In genomic region chr1:144006542-144006941, GRCm38 (mm10) we compare ENCODE assay signal across 8 mouse cellular contexts. TPM values are rescaled to one million over a fixed set of nuclear protein-coding genes. Genes with fewer than 3 reads are reported as not detected.
DNase-seq lines count a peak whose midpoint lies in the region; ATAC-seq and TF ChIP-seq lines count a peak whose summit lies in the region.

No protein-coding gene starts in this region.

- peak overlapping the region; percentile 25 for H3K4me3 ChIP-seq in embryonic facial prominence, embryonic 15.5 days (replicated peaks)
- H3K4me3 ChIP-seq in heart, embryonic 11.5 days (ENCODE audit: low read depth, low read length), result peak overlapping the region; percentile 28
- H3K4me3 ChIP-seq in kidney, embryonic 16.5 days (ENCODE audit: low read length), result peak overlapping the region; percentile 26
- no peak overlapping the region for H3K4me3 ChIP-seq in liver, embryonic 11.5 days (ENCODE audit: low read depth, low read length)
- peak overlapping the region; percentile 11 for H3K4me3 ChIP-seq in myocyte
- peak overlapping the region; percentile 14; the same call in 1 of the 2 replicates for H3K4me3 ChIP-seq in stomach, embryonic 15.5 days (replicated peaks)

- H3K27me3 ChIP-seq in embryonic facial prominence, embryonic 15.5 days, result no peaks in the 10 kb centered on the region
- no peaks in the 10 kb centered on the region for H3K27me3 ChIP-seq in heart, embryonic 11.5 days (ENCODE audit: control insufficient read depth, insufficient read depth, low read length)
- no peaks in the 10 kb centered on the region for H3K27me3 ChIP-seq in kidney, embryonic 16.5 days (ENCODE audit: insufficient read depth, low read length)
- no peaks in the 10 kb centered on the region for H3K27me3 ChIP-seq in liver, embryonic 11.5 days (replicated peaks; ENCODE audit: control insufficient read depth, insufficient read depth, low read length)
- H3K27me3 ChIP-seq in myocyte (ENCODE audit: control insufficient read depth, insufficient read depth, insufficient read length), result no peaks in the 10 kb centered on the region
- H3K27me3 ChIP-seq in stomach, embryonic 15.5 days (replicated peaks), result no peaks in the 10 kb centered on the region

- TF ChIP-seq POLR2A in myocyte (IDR thresholded peaks at IDR 0.05; ENCODE audit: insufficient read length, low read depth), result no peak

- 3% methylated on average over 8 of the region's 8 CpGs for WGBS in embryonic facial prominence, embryonic 15.5 days
- WGBS in heart, embryonic 11.5 days (ENCODE audit: insufficient replicate concordance), result 3% methylated on average over 8 of the region's 8 CpGs
- WGBS in kidney, embryonic 16.5 days, result 1% methylated on average over 8 of the region's 8 CpGs
- WGBS in liver, embryonic 11.5 days, result 4% methylated on average over 8 of the region's 8 CpGs
- 3% methylated on average over 8 of the region's 8 CpGs for WGBS in stomach, embryonic 15.5 days

- H3K4me2 ChIP-seq in embryonic facial prominence, embryonic 15.5 days (replicated peaks), result peak overlapping the region; percentile 38
- H3K4me2 ChIP-seq in heart, embryonic 11.5 days, result peak overlapping the region; percentile 56
- H3K4me2 ChIP-seq in kidney, embryonic 16.5 days (replicated peaks; ENCODE audit: low read depth, low read length), result peak overlapping the region; percentile 39
- H3K4me2 ChIP-seq in liver, embryonic 11.5 days, result peak overlapping the region; percentile 40
- peak overlapping the region; percentile 76 for H3K4me2 ChIP-seq in myocyte (ENCODE audit: low read depth)
- H3K4me2 ChIP-seq in stomach, embryonic 15.5 days, result peak overlapping the region; percentile 46

- no peak for ATAC-seq in embryonic facial prominence, embryonic 15.5 days (ENCODE audit: insufficient number of reproducible peaks, low FRiP score, low TSS enrichment, low read depth)
- no peak for ATAC-seq in heart, embryonic 11.5 days (replicated peaks; ENCODE audit: insufficient number of reproducible peaks, low FRiP score, low TSS enrichment)
- ATAC-seq in kidney, embryonic 16.5 days (ENCODE audit: low FRiP score, low TSS enrichment), result no peak
- ATAC-seq in liver, embryonic 11.5 days (replicated peaks; ENCODE audit: low FRiP score), result peak; percentile 27; the same call in 1 of the 2 replicates
- ATAC-seq in stomach, embryonic 15.5 days (ENCODE audit: insufficient read depth, low FRiP score, low read depth), result no peak

- DNase-seq in A20 (ENCODE audit: low read depth, low spot score), result peak; percentile 89
- DNase-seq in adrenal gland, postnatal 25 days, result peak; percentile 62
- DNase-seq in liver, embryonic 11.5 days (ENCODE audit: low spot score), result peak; percentile 44

- no peaks in the 10 kb centered on the region for H3K79me2 ChIP-seq in myocyte (ENCODE audit: control insufficient read depth, insufficient read depth)

- no peak overlapping the region for H3ac ChIP-seq in myocyte (ENCODE audit: control insufficient read depth, insufficient read length)

- no peak overlapping the region for H3K9ac ChIP-seq in embryonic facial prominence, embryonic 15.5 days
- H3K9ac ChIP-seq in heart, embryonic 11.5 days (ENCODE audit: low read depth, low read length), result 0 out of 2 replicates have a peak overlapping the region, but pooled peaks have one; percentile 34
- H3K9ac ChIP-seq in kidney, embryonic 16.5 days (replicated peaks; ENCODE audit: low read length), result 0 out of 2 replicates have a peak overlapping the region, but pooled peaks have one; percentile 26
- no peak overlapping the region for H3K9ac ChIP-seq in liver, embryonic 11.5 days (ENCODE audit: low read depth, low read length)
- no peak overlapping the region for H3K9ac ChIP-seq in stomach, embryonic 15.5 days

- peaks cover 16% of the 10 kb centered on the region for H3K4me1 ChIP-seq in embryonic facial prominence, embryonic 15.5 days
- H3K4me1 ChIP-seq in heart, embryonic 11.5 days (ENCODE audit: control insufficient read depth, insufficient read depth, low read length), result peaks cover 3% of the 10 kb centered on the region; the same call in 1 of the 2 replicates
- peaks cover 7% of the 10 kb centered on the region; the same call in 1 of the 2 replicates for H3K4me1 ChIP-seq in kidney, embryonic 16.5 days (ENCODE audit: insufficient read depth, low read length)
- peaks cover 4% of the 10 kb centered on the region for H3K4me1 ChIP-seq in liver, embryonic 11.5 days (replicated peaks; ENCODE audit: control insufficient read depth, insufficient read depth, low read length)
- H3K4me1 ChIP-seq in stomach, embryonic 15.5 days, result 0 out of 2 replicates have a peak, but pooled peaks cover 4% of the 10 kb centered on the region

- H3K36me3 ChIP-seq in embryonic facial prominence, embryonic 15.5 days, result peaks cover 2% of the 10 kb centered on the region; the same call in 1 of the 2 replicates
- H3K36me3 ChIP-seq in heart, embryonic 11.5 days (ENCODE audit: control insufficient read depth, insufficient read depth, low read length), result no peaks in the 10 kb centered on the region
- H3K36me3 ChIP-seq in kidney, embryonic 16.5 days (ENCODE audit: insufficient read depth, low read length), result no peaks in the 10 kb centered on the region
- no peaks in the 10 kb centered on the region for H3K36me3 ChIP-seq in liver, embryonic 11.5 days (ENCODE audit: control insufficient read depth, insufficient read depth, low read length)
- no peaks in the 10 kb centered on the region for H3K36me3 ChIP-seq in myocyte (ENCODE audit: control insufficient read depth, insufficient read depth)
- H3K36me3 ChIP-seq in stomach, embryonic 15.5 days, result no peaks in the 10 kb centered on the region

- no peaks in the 10 kb centered on the region for H3K9me3 ChIP-seq in embryonic facial prominence, embryonic 15.5 days (replicated peaks)
- no peaks in the 10 kb centered on the region for H3K9me3 ChIP-seq in heart, embryonic 11.5 days (replicated peaks; ENCODE audit: control insufficient read depth, low read length)
- H3K9me3 ChIP-seq in kidney, embryonic 16.5 days (ENCODE audit: low read length), result no peaks in the 10 kb centered on the region
- no peaks in the 10 kb centered on the region for H3K9me3 ChIP-seq in liver, embryonic 11.5 days (ENCODE audit: control insufficient read depth, low read length)
- no peaks in the 10 kb centered on the region for H3K9me3 ChIP-seq in stomach, embryonic 15.5 days

- no peak overlapping the region for H3K27ac ChIP-seq in embryonic facial prominence, embryonic 15.5 days (replicated peaks)
- no peak overlapping the region for H3K27ac ChIP-seq in heart, embryonic 11.5 days (ENCODE audit: low read depth, low read length)
- H3K27ac ChIP-seq in kidney, embryonic 16.5 days (ENCODE audit: low read length), result no peak overlapping the region
- no peak overlapping the region for H3K27ac ChIP-seq in liver, embryonic 11.5 days (ENCODE audit: low read depth, low read length)
- H3K27ac ChIP-seq in stomach, embryonic 15.5 days, result no peak overlapping the region

TF ChIP-seq in myocyte, 11 proteins besides CTCF, POLR2A, EP300 and RAD21:
- TF ChIP-seq CEBPB (IDR thresholded peaks at IDR 0.05; ENCODE audit: insufficient read depth, poor library complexity, severe bottlenecking) (peak; percentile 79), SRF (IDR thresholded peaks at IDR 0.05; ENCODE audit: control insufficient read depth, insufficient read length, low read depth) (no peak), REST (IDR thresholded peaks at IDR 0.05; ENCODE audit: insufficient read depth, insufficient read length) (no peak), POLR2AphosphoS2 (IDR thresholded peaks at IDR 0.05; ENCODE audit: insufficient read length, low read depth) (no peak), TCF3 (IDR thresholded peaks at IDR 0.05; ENCODE audit: insufficient read length, low read depth) (no peak), USF1 (IDR thresholded peaks at IDR 0.05; ENCODE audit: low read depth) (no peak), MAX (IDR thresholded peaks at IDR 0.05; ENCODE audit: low read depth) (no peak), TCF12 (IDR thresholded peaks at IDR 0.05; ENCODE audit: insufficient read depth, poor library complexity, severe bottlenecking) (peak; percentile 16), MYOD1 (IDR thresholded peaks at IDR 0.05; ENCODE audit: control insufficient read depth in 1 of 3, insufficient read length in 2 of 3, low read depth in 2 of 3) (no peak), E2F4 (IDR thresholded peaks at IDR 0.05; ENCODE audit: insufficient read depth) (no peak), MYOG (IDR thresholded peaks at IDR 0.05; ENCODE audit: control insufficient read depth in 1 of 3, insufficient read depth in 1 of 3, insufficient read length in 2 of 3, low read depth in 2 of 3) (peak in 1 of 3 experiments; percentile 14)

RNA-seq across cellular contexts. Expression of gene Rgs2, which starts 2.6 kb away (rescaled TPM):
- total RNA-seq in adrenal gland, postnatal 25 days (2021), result 162 and 212 TPM in 2 replicates
- polyA plus RNA-seq in embryonic facial prominence, embryonic 15.5 days (2015; fragmentation: Nextera tagmentation; extraction: Ambion mirVana), result 78.8 and 79.9 TPM in 2 replicates
- 20.2 and 20.9 TPM in 2 replicates for polyA plus RNA-seq in heart, embryonic 11.5 days (2014; fragmentation: Nextera tagmentation; extraction: Ambion mirVana)
- 26.0 and 33.2 TPM in 2 replicates for polyA plus RNA-seq in kidney, embryonic 16.5 days (2015; fragmentation: Nextera tagmentation; extraction: Ambion mirVana)
- 12.5 and 16.7 TPM in 2 replicates for polyA plus RNA-seq in liver, embryonic 11.5 days (2014; fragmentation: Nextera tagmentation; extraction: Ambion mirVana)
- 3.6 TPM for polyA plus RNA-seq in myocyte (2012; fragmentation: generic; extraction: Trizol)
- polyA plus RNA-seq in stomach, embryonic 15.5 days (2015; fragmentation: Nextera tagmentation; extraction: Ambion mirVana), result 57.6 and 65.4 TPM in 2 replicates

Comparison
In these comparisons a context has a peak if more than half of its experiments do, and no peak if none do; other contexts are left out.
1. H3K9ac ChIP-seq: peak in heart, embryonic 11.5 days (single experiment) and kidney, embryonic 16.5 days (single experiment); none in embryonic facial prominence, embryonic 15.5 days (single experiment), liver, embryonic 11.5 days (single experiment) and stomach, embryonic 15.5 days (single experiment).
2. Peak in every context shown above with its lines, with median percentiles within 50 percentile points of each other: DNase-seq and H3K4me2 ChIP-seq.